Mouse (Mus musculus) liver, postnatal 0 days (tissue): ENCODE measurements at regions not wholly inside any gene's neighbourhood (a gene's known extent, or its start where the extent isn't known, plus 50 kb on each side); places are given as distances from the start of the nearest gene placed in this dataset.

Source experiments
- CTCF ChIP-seq: sonication (generic); IDR thresholded peaks from 2 replicates; pipeline ENCODE4 v1.5.1; 2016; ENCODE audit warnings: antibody characterized with exemption, low read depth
- EP300 ChIP-seq: IDR thresholded peaks from 2 replicates; pipeline ENCODE4 v1.6.1; 2016; ENCODE audit warnings: antibody characterized with exemption, low read depth, mild to moderate bottlenecking

DNA sequence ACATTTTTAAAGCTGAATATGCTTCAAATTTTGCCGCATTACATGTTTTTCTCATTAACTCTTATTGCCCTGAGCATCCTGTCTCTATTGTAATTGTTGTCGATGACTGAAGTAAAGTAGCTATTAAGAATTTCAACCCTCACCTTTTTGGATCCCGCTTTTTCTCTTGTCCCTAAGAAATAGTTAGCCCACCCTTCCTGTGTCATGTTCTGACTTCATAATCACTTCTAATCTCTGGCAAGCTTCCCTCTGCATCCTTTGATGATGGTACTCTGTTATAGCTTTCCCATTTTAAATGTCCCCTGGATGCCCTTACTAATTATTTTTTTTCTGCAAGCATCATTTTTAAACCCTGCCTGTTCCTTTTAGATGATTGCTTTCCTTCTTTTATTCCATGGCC is 191.3 kb downstream of the Cxxc4 start:
- TF ChIP-seq CTCF (no peak), EP300 (no peak)
